Mouse (Mus musculus) thymus, postnatal 25 days (tissue): ENCODE data around the gene Ubr7.

Experiments used
- DNase-seq: peaks from one replicate; pipeline ENCODE4 v3.0.0; 2022

Gene Ubr7

GRCm38 (mm10) chr12:102743589-102744574 lies 13.9 kb upstream of the Ubr7 start, which contains the start of the genes Moap1 and Tmem251:
Moap1 (minus strand) TSS chr12:102743661.
Tmem251 (plus strand) TSS chr12:102743762.
- peak; percentile 89 for DNase-seq

GRCm38 (mm10) chr12:102744839-102745238 lies 12.9 kb upstream of the Ubr7 start:
- no peak for DNase-seq

- no peak for DNase-seq
These were observed 9.5 kb upstream of the Ubr7 start for GRCm38 (mm10) chr12:102748256-102748655.

GRCm38 (mm10) chr12:102756304-102756703 lies 1.5 kb upstream of the Ubr7 start:
- peak; percentile 54 for DNase-seq

- DNase-seq, result no peak
These were observed 595 bp upstream of the Ubr7 start for GRCm38 (mm10) chr12:102757055-102757688.

- DNase-seq, result no peak
These were observed 613 bp downstream of the Ubr7 start, which contains the start of gene Gm20604 for GRCm38 (mm10) chr12:102758403-102758756. Gm20604 (minus strand) TSS chr12:102758672.

- no peak for DNase-seq
These were observed 1.2 kb downstream of the Ubr7 start for GRCm38 (mm10) chr12:102758936-102759335.

GRCm38 (mm10) chr12:102761668-102762067 lies 3.9 kb downstream of the Ubr7 start:
- DNase-seq, result no peak

GRCm38 (mm10) chr12:102763696-102764095 lies 5.9 kb downstream of the Ubr7 start:
- no peak for DNase-seq

GRCm38 (mm10) chr12:102769000-102769399 lies 11.2 kb downstream of the Ubr7 start:
- peak; percentile 55 for DNase-seq

GRCm38 (mm10) chr12:102771601-102772000 lies 13.8 kb downstream of the Ubr7 start:
- DNase-seq, result no peak

- DNase-seq, result no peak
These were observed 14.9 kb downstream of the Ubr7 start for GRCm38 (mm10) chr12:102772676-102773075.

- no peak for DNase-seq
These were observed 18.3 kb downstream of the Ubr7 start for GRCm38 (mm10) chr12:102776035-102776434.

GRCm38 (mm10) chr12:102778151-102778550 lies 20.4 kb downstream of the Ubr7 start:
- DNase-seq, result no peak

GRCm38 (mm10) chr12:102779452-102779851 lies 21.7 kb downstream of the Ubr7 start:
- no peak for DNase-seq

GRCm38 (mm10) chr12:102782841-102783240 lies 25.1 kb downstream of the Ubr7 start:
- DNase-seq, result peak; percentile 45

- DNase-seq, result no peak
These were observed 27.3 kb downstream of the Ubr7 start for GRCm38 (mm10) chr12:102784899-102785592.

GRCm38 (mm10) chr12:102785593-102785985 lies 27.8 kb downstream of the Ubr7 start:
- no peak for DNase-seq

GRCm38 (mm10) chr12:102787927-102788326 lies 30.2 kb downstream of the Ubr7 start:
- DNase-seq, result peak; percentile 74

- DNase-seq, result no peak
These were observed 41.8 kb downstream of the Ubr7 start for GRCm38 (mm10) chr12:102799528-102799927.

GRCm38 (mm10) chr12:102814858-102815257 lies 57.1 kb downstream of the Ubr7 start:
- DNase-seq, result no peak

- DNase-seq, result no peak
These were observed 68.6 kb downstream of the Ubr7 start for GRCm38 (mm10) chr12:102826399-102826798.

GRCm38 (mm10) chr12:102827119-102827518 lies 69.4 kb downstream of the Ubr7 start:
- DNase-seq, result no peak
